Mouse (Mus musculus) heart, adult 2 months (tissue): ENCODE measurements around the gene 1700102P08Rik.

Experiments used
- CTCF ChIP-seq: fragments of 200-600 bp; IDR thresholded peaks from 2 replicates; pipeline ENCODE4 v1.8.1; 2022; ENCODE audit warnings: antibody characterized with exemption, mild to moderate bottlenecking, moderate library complexity
- EP300 ChIP-seq: fragments of 200-500 bp; IDR thresholded peaks from 2 replicates; pipeline ENCODE4 v1.6.1; 2011; ENCODE audit warnings: low read depth, low read length, control low read depth; ENCODE audit not compliant: insufficient read depth
- POLR2A ChIP-seq: fragments of 200-500 bp; IDR thresholded peaks from 2 replicates; pipeline ENCODE4 v1.6.1; 2011; ENCODE audit warnings: mild to moderate bottlenecking, low read depth, low read length, control low read depth; ENCODE audit not compliant: insufficient read depth

DNA sequence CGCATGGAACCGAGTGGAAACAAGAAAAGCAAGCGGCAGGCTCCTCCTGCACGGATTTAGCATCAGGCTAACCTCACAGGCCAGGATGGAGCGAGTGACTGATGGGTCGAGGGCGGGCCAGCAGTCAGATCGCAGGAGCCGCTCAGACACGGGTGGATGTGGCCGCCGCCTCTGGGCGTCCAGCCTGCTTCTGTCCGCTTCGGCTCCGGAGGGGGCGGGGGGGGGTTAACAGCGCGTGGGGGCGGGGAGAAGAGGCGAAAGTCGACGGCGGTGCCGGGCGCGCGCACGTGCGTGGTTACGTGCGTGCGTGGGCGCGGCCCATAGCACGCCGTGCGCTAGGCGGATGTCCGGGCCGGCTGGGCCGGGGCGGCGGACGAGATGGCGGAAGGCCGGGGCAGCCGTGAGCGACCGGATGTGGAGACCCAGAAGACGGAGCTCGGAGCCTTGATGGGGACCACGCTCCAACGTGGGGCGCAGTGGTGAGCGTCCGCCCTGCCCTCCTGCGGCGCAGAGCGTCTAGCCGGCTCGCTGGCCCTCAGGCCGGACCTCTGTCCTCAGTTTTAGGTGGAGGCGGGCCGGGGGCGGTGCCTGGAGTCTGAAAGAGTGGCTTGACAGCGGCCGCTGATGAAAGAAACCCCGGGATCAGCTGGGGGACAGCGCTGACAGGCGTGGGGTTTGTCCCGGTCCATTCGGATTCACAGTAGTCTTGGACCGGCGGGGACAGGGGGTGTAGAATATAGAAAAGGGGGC is 44.9 kb upstream of the 1700102P08Rik start, which contains the start of gene Usp4:
- TF ChIP-seq EP300 (0 out of 2 replicates have a peak, but pooled peaks have one; percentile 54), POLR2A (peak; percentile 85), CTCF (peak; percentile 22; the same call in 1 of the 2 replicates)
